Mouse (Mus musculus): ENCODE data around the gene Fah. TPM values are rescaled to one million over a fixed set of nuclear protein-coding genes. Genes with fewer than 3 reads are reported as not detected.

Fah gene
- polyA plus RNA-seq, 1 experiment: 987 TPM

GRCm38 (mm10) chr7:84642159-84642928 is 35.8 kb upstream of the Fah start:
- H3K4me3 ChIP-seq (ENCODE audit: insufficient read depth, low read depth, low read length): no peak overlapping the region
- H3K27ac ChIP-seq (ENCODE audit: insufficient read depth, low read depth, low read length): no peak overlapping the region; the same call in 1 of the 2 replicates

GRCm38 (mm10) chr7:84636939-84637338 is 30.4 kb upstream of the Fah start:
- no peaks in the 10 kb centered on the region for H3K27me3 ChIP-seq (replicated peaks; ENCODE audit: control insufficient read depth, insufficient read depth, low read length)
- TF ChIP-seq POLR2A (IDR thresholded peaks at IDR 0.05; ENCODE audit: low read depth, low read length): no peak
- no peak for TF ChIP-seq CTCF (conservative IDR thresholded peaks at IDR 0.05; ENCODE audit: insufficient read depth, insufficient read length, low read depth, low read length)
- DNase-seq: no peak
- no peak overlapping the region for H3K27ac ChIP-seq (ENCODE audit: insufficient read depth, low read depth, low read length)
- no peak overlapping the region for H3K4me3 ChIP-seq (ENCODE audit: insufficient read depth, low read depth, low read length)
- peaks cover 3% of the 10 kb centered on the region; the same call in 1 of the 2 replicates for H3K4me1 ChIP-seq (ENCODE audit: control insufficient read depth, insufficient read depth, low read length)
- H3K36me3 ChIP-seq (ENCODE audit: control insufficient read depth, insufficient read depth, low read length): no peaks in the 10 kb centered on the region

More at GRCm38 (mm10) chr7:84642159-84642928, 35.8 kb upstream of the Fah start:
- Histone ChIP-seq H3K4me1 (ENCODE audit: control insufficient read depth, insufficient read depth, low read length) (peaks cover 9% of the 10 kb centered on the region; the same call in 1 of the 2 replicates), H3K36me3 (ENCODE audit: control insufficient read depth, insufficient read depth, low read length) (no peaks in the 10 kb centered on the region), H3K27me3 (replicated peaks; ENCODE audit: control insufficient read depth, insufficient read depth, low read length) (no peaks in the 10 kb centered on the region)
- WGBS: 43% methylated on average over 6 of the region's 6 CpGs
- DNase-seq: peak; percentile 40
- TF ChIP-seq POLR2A (IDR thresholded peaks at IDR 0.05; ENCODE audit: low read depth, low read length) (no peak), CTCF (conservative IDR thresholded peaks at IDR 0.05; ENCODE audit: insufficient read depth, insufficient read length, low read depth, low read length) (no peak)

GRCm38 (mm10) chr7:84631878-84632277 is 25.4 kb upstream of the Fah start:
- Histone ChIP-seq H3K27ac (ENCODE audit: insufficient read depth, low read depth, low read length) (no peak overlapping the region), H3K4me3 (ENCODE audit: insufficient read depth, low read depth, low read length) (no peak overlapping the region), H3K4me1 (ENCODE audit: control insufficient read depth, insufficient read depth, low read length) (no peaks in the 10 kb centered on the region), H3K27me3 (replicated peaks; ENCODE audit: control insufficient read depth, insufficient read depth, low read length) (no peaks in the 10 kb centered on the region), H3K36me3 (ENCODE audit: control insufficient read depth, insufficient read depth, low read length) (no peaks in the 10 kb centered on the region)
- WGBS: 89% methylated on average over 3 of the region's 3 CpGs
- DNase-seq: no peak
- TF ChIP-seq CTCF (conservative IDR thresholded peaks at IDR 0.05; ENCODE audit: insufficient read depth, insufficient read length, low read depth, low read length): no peak
- TF ChIP-seq POLR2A (IDR thresholded peaks at IDR 0.05; ENCODE audit: low read depth, low read length): no peak

GRCm38 (mm10) chr7:84623718-84624117 is 17.2 kb upstream of the Fah start:
- no peak for DNase-seq
- TF ChIP-seq CTCF (conservative IDR thresholded peaks at IDR 0.05; ENCODE audit: insufficient read depth, insufficient read length, low read depth, low read length): no peak
- no peak overlapping the region for H3K4me3 ChIP-seq (ENCODE audit: insufficient read depth, low read depth, low read length)
- H3K27ac ChIP-seq (ENCODE audit: insufficient read depth, low read depth, low read length): no peak overlapping the region
- no peaks in the 10 kb centered on the region; the same call in 1 of the 2 replicates for H3K36me3 ChIP-seq (ENCODE audit: control insufficient read depth, insufficient read depth, low read length)
- no peaks in the 10 kb centered on the region for H3K27me3 ChIP-seq (replicated peaks; ENCODE audit: control insufficient read depth, insufficient read depth, low read length)
- 98% methylated on average over 4 of the region's 4 CpGs for WGBS
- no peaks in the 10 kb centered on the region for H3K4me1 ChIP-seq (ENCODE audit: control insufficient read depth, insufficient read depth, low read length)

GRCm38 (mm10) chr7:84620956-84621355 is 14.4 kb upstream of the Fah start:
- no peak overlapping the region for H3K27ac ChIP-seq (ENCODE audit: insufficient read depth, low read depth, low read length)
- no peak overlapping the region for H3K4me3 ChIP-seq (ENCODE audit: insufficient read depth, low read depth, low read length)
- H3K4me1 ChIP-seq (ENCODE audit: control insufficient read depth, insufficient read depth, low read length): no peaks in the 10 kb centered on the region
- TF ChIP-seq CTCF (conservative IDR thresholded peaks at IDR 0.05; ENCODE audit: insufficient read depth, insufficient read length, low read depth, low read length) (no peak), POLR2A (IDR thresholded peaks at IDR 0.05; ENCODE audit: low read depth, low read length) (no peak)
- WGBS: 93% methylated on average over 3 of the region's 3 CpGs
- no peaks in the 10 kb centered on the region for H3K27me3 ChIP-seq (replicated peaks; ENCODE audit: control insufficient read depth, insufficient read depth, low read length)
- DNase-seq: no peak
- H3K36me3 ChIP-seq (ENCODE audit: control insufficient read depth, insufficient read depth, low read length): no peaks in the 10 kb centered on the region; the same call in 1 of the 2 replicates

GRCm38 (mm10) chr7:84618951-84619350 is 12.4 kb upstream of the Fah start:
- no peaks in the 10 kb centered on the region for H3K27me3 ChIP-seq (replicated peaks; ENCODE audit: control insufficient read depth, insufficient read depth, low read length)
- no peak overlapping the region for H3K27ac ChIP-seq (ENCODE audit: insufficient read depth, low read depth, low read length)
- TF ChIP-seq CTCF (conservative IDR thresholded peaks at IDR 0.05; ENCODE audit: insufficient read depth, insufficient read length, low read depth, low read length) (no peak), POLR2A (IDR thresholded peaks at IDR 0.05; ENCODE audit: low read depth, low read length) (no peak)
- no peak for DNase-seq
- no peaks in the 10 kb centered on the region for H3K4me1 ChIP-seq (ENCODE audit: control insufficient read depth, insufficient read depth, low read length)
- WGBS: 95% methylated on average over 2 of the region's 2 CpGs
- H3K4me3 ChIP-seq (ENCODE audit: insufficient read depth, low read depth, low read length): no peak overlapping the region
- H3K36me3 ChIP-seq (ENCODE audit: control insufficient read depth, insufficient read depth, low read length): no peaks in the 10 kb centered on the region; the same call in 1 of the 2 replicates

- H3K27me3 ChIP-seq (replicated peaks; ENCODE audit: control insufficient read depth, insufficient read depth, low read length): no peaks in the 10 kb centered on the region
- 85% methylated on average over 4 of the region's 4 CpGs for WGBS
- no peak for DNase-seq
- no peak overlapping the region for H3K4me3 ChIP-seq (ENCODE audit: insufficient read depth, low read depth, low read length)
- no peaks in the 10 kb centered on the region for H3K4me1 ChIP-seq (ENCODE audit: control insufficient read depth, insufficient read depth, low read length)
- H3K36me3 ChIP-seq (ENCODE audit: control insufficient read depth, insufficient read depth, low read length): no peaks in the 10 kb centered on the region; the same call in 1 of the 2 replicates
- TF ChIP-seq POLR2A (IDR thresholded peaks at IDR 0.05; ENCODE audit: low read depth, low read length) (no peak), CTCF (conservative IDR thresholded peaks at IDR 0.05; ENCODE audit: insufficient read depth, insufficient read length, low read depth, low read length) (no peak)
- H3K27ac ChIP-seq (ENCODE audit: insufficient read depth, low read depth, low read length): no peak overlapping the region
These were observed 5.9 kb upstream of the Fah start for GRCm38 (mm10) chr7:84612445-84612844.

All from kidney, adult 2 months (tissue).